In genomic region chr1:85960873-85961272, GRCm38 (mm10) we compare ENCODE assay signal across 13 mouse cellular contexts. TPM values are rescaled to one million over a fixed set of nuclear protein-coding genes. Genes with fewer than 3 reads are reported as not detected.
DNase-seq lines count a peak whose midpoint lies in the region; ATAC-seq lines count a peak whose summit lies in the region.
"Had no signal": no experiment of that assay in that cellular context is flagged by ENCODE, and none has a peak within 500 bp of the region (broad histone marks: within the 10 kb centered on the region; RNA-seq: fewer than 3 reads in every experiment).

Gene Gpr55, minus strand, starts transcription at chr1:85961007.

- DNase-seq in A20 (ENCODE audit: low read depth, low spot score), result peak; percentile 62
- peak; percentile 31 for DNase-seq in large intestine, adult 2 months (ENCODE audit: low read depth, low spot score)
- DNase-seq in gastrocnemius, adult 18-20 months (ENCODE audit: low spot score), result no peak
- DNase-seq in testis, postnatal 14 days (ENCODE audit: low spot score), result no peak
- no peak for DNase-seq in adrenal gland, adult 18-20 months (ENCODE audit: low spot score in 2 of 2)
- DNase-seq: cerebellum, postnatal 14 days; right cerebral cortex, adult 18-20 months had no signal

- 36% methylated on average over 5 of the region's 5 CpGs for WGBS in large intestine, adult 2 months

- peak; percentile 24 for ATAC-seq in CD4-positive, CD25-positive, alpha-beta regulatory T cell, adult 4 months
- ATAC-seq in neutrophil, adult 5-6 weeks (ENCODE audit: extremely low read depth, insufficient number of reproducible peaks, low FRiP score, poor library complexity, severe bottlenecking), result peak; percentile 64
- no peak for ATAC-seq in activated CD4-positive, CD25-positive, alpha-beta regulatory T cell, adult 4 months
- ATAC-seq: Patski had no signal

RNA-seq across cellular contexts. Expression of gene Gpr55, which starts in this region (rescaled TPM):
- polyA plus RNA-seq in CD4-positive, CD25-positive, alpha-beta regulatory T cell, adult 4 months (2017; shearing (Covaris generic)), result 10 to 100 TPM in 1 of 2 experiments, 1 to 10 TPM in 1; 2.7 to 10.2 TPM
- polyA plus RNA-seq in large intestine, adult 2 months (2012; rRNA removed), result 2.0 and 4.9 TPM in 2 replicates
- total RNA-seq in neutrophil, adult 5-6 weeks (2017), result 0.81 and 1.4 TPM in 2 replicates
- not detected for total RNA-seq in gastrocnemius, adult 18-20 months (2021)
- 1 to 10 TPM; 1.9 to 6.8 TPM for polyA plus RNA-seq in activated CD4-positive, CD25-positive, alpha-beta regulatory T cell, adult 4 months (2017; shearing (Covaris generic))
- 1 to 10 TPM; 3.7 to 6.6 TPM for total RNA-seq in adrenal gland, adult 18-20 months (2021)
- total RNA-seq: gastrocnemius, postnatal 4 days; layer of hippocampus, adult 2 months had no signal
- polyA plus RNA-seq: Patski had no signal

Comparison
In these comparisons a context has a peak if more than half of its experiments do, and no peak if none do; other contexts are left out.
1. DNase-seq: peak in A20 (single experiment) and large intestine, adult 2 months (single experiment); none in gastrocnemius, adult 18-20 months (single experiment), testis, postnatal 14 days (single experiment) and adrenal gland, adult 18-20 months (0 of 2).